Mouse (Mus musculus): ENCODE measurements at regions not wholly inside any gene's neighbourhood (a gene's known extent, or its start where the extent isn't known, plus 50 kb on each side); places are given as distances from the start of the nearest gene placed in this dataset.
"Not testable (repeated sequence)": the region's sequence is repeated elsewhere in the genome, so short reads cannot be mapped to it uniquely, and the experiment has no call there.

DNA sequence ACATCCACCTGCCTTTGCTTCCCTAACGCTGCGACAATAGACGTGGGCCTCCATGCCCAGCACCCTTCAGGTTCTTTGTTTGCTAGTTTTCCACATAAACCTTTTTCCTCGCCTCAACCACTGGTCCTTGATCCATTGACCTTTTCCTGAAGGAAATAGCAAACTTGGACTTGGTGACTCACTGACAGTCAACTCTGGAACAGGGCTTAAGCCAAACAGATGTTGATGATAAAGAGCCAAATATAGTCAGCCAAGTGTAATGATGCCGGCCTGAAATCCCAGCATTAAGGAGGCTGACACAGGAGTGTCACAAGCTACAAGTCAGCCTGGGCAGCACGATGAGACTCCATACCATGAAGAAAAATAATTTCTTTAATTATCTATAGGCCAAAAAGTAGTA, 62.9 kb upstream of the Thoc2 start:
- H3K27me3 ChIP-seq (ENCODE audit: control insufficient read depth, insufficient read depth, low read length): no peaks in the 10 kb centered on the region
- H3K27ac ChIP-seq (ENCODE audit: low read length): no peak overlapping the region
- no peak overlapping the region for H3K4me2 ChIP-seq (ENCODE audit: low read depth, low read length)
- H3K4me1 ChIP-seq (ENCODE audit: control insufficient read depth, insufficient read depth, low read length): no peaks in the 10 kb centered on the region
- H3K36me3 ChIP-seq (ENCODE audit: control insufficient read depth, insufficient read depth): no peaks in the 10 kb centered on the region
- H3K9me3 ChIP-seq (replicated peaks; ENCODE audit: control insufficient read depth, low read length): no peaks in the 10 kb centered on the region
- 58% methylated on average over 6 of the region's 6 CpGs for WGBS
- H3K9ac ChIP-seq (ENCODE audit: low read length): no peak overlapping the region
- H3K4me3 ChIP-seq (ENCODE audit: low read length): no peak overlapping the region
- no peak for ATAC-seq (replicated peaks; ENCODE audit: extremely low read depth, insufficient read depth, low FRiP score)

DNA sequence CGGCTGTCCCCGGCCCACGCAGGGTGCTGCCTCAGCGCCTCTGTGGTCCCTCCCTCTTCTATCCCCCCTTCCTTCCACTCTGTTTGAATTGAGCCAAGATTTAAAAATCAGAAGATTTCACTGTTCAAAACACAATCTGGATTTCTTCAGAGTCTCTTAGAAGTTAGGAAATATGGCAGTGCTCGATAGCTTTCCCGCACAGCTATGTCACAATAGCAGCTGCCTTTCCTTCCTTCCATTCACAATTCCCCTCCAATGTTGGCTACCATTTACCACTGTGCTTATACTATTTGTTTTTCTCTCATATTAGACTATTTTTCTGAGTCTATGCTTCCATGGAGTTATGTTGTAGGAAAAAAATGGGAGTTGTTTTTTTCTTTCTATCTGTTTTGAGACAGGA, 63.7 kb upstream of the Xiap start:
- no peak overlapping the region for H3K4me3 ChIP-seq (ENCODE audit: low read length)
- ATAC-seq (replicated peaks; ENCODE audit: extremely low read depth, insufficient read depth, low FRiP score): no peak
- no peak overlapping the region for H3K9ac ChIP-seq (ENCODE audit: low read length)
- no peaks in the 10 kb centered on the region for H3K36me3 ChIP-seq (ENCODE audit: control insufficient read depth, insufficient read depth)
- WGBS: 79% methylated on average over 2 of the region's 6 CpGs
- H3K27me3 ChIP-seq (ENCODE audit: control insufficient read depth, insufficient read depth, low read length): no peaks in the 10 kb centered on the region
- H3K9me3 ChIP-seq (replicated peaks; ENCODE audit: control insufficient read depth, low read length): no peaks in the 10 kb centered on the region
- no peak overlapping the region for H3K27ac ChIP-seq (ENCODE audit: low read length)
- H3K4me1 ChIP-seq (ENCODE audit: control insufficient read depth, insufficient read depth, low read length): no peaks in the 10 kb centered on the region
- no peak overlapping the region for H3K4me2 ChIP-seq (ENCODE audit: low read depth, low read length)

DNA sequence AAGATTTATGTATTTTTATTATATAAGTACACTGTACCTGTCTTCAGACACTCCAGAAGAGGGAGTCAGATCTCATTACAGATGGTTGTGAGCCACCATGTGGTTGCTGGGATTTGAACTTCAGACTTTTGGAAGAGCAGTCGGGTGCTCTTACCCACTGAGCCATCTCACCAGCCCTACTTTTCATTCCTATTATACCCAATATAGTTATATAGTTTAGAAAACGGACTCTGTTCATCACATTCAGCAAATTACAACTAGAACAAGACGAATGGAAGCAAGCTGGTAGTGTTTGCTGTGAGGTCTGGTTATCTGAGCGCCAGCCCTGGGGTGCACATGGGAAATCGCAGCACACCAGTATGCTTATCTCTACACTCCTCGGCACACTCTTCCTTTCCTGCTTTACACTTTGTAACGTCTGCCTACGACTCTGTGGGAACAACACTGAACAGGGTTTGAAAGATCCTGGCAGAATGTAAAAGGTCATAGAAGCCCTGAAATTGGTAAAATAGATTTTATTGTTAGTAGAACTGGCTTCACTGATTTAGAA, 58.8 kb upstream of the Xiap start:
- 45% methylated on average over 8 of the region's 8 CpGs for WGBS
- not testable (repeated sequence) for H3K27me3 ChIP-seq (ENCODE audit: control insufficient read depth, insufficient read depth, low read length); H3K4me2 ChIP-seq (ENCODE audit: low read depth, low read length); H3K36me3 ChIP-seq (ENCODE audit: control insufficient read depth, insufficient read depth); ATAC-seq (replicated peaks; ENCODE audit: extremely low read depth, insufficient read depth, low FRiP score); H3K9me3 ChIP-seq (replicated peaks; ENCODE audit: control insufficient read depth, low read length); H3K27ac ChIP-seq (ENCODE audit: low read length); H3K4me1 ChIP-seq (ENCODE audit: control insufficient read depth, insufficient read depth, low read length); H3K4me3 ChIP-seq (ENCODE audit: low read length); H3K9ac ChIP-seq (ENCODE audit: low read length)

DNA sequence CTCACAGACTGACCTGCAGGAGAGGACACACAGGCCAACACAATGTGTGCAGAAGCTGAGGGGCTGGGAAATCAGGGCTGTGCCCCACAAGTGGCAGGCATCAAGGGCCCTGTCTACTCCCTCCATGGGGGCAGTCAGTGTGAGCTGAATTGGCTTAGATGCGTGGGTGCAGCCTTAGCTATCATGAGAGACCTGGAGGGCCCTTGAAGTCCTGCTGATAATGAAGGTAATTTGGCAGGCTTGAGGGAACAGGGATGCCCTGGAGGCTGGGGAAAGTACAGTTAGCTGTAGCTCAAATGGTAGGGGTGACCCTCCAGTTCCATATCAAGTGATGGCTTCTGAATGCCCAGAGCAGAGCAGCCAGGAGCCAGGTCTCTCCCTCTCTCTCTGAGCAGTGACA, 53.9 kb upstream of the Xiap start:
- not testable (repeated sequence) for H3K4me1 ChIP-seq (ENCODE audit: control insufficient read depth, insufficient read depth, low read length); H3K4me2 ChIP-seq (ENCODE audit: low read depth, low read length); H3K9ac ChIP-seq (ENCODE audit: low read length); H3K4me3 ChIP-seq (ENCODE audit: low read length); H3K36me3 ChIP-seq (ENCODE audit: control insufficient read depth, insufficient read depth); H3K27me3 ChIP-seq (ENCODE audit: control insufficient read depth, insufficient read depth, low read length); H3K27ac ChIP-seq (ENCODE audit: low read length); H3K9me3 ChIP-seq (replicated peaks; ENCODE audit: control insufficient read depth, low read length)
- peak; percentile 91 for ATAC-seq (replicated peaks; ENCODE audit: extremely low read depth, insufficient read depth, low FRiP score)
- 44% methylated on average over 1 of the region's 1 CpGs for WGBS

DNA sequence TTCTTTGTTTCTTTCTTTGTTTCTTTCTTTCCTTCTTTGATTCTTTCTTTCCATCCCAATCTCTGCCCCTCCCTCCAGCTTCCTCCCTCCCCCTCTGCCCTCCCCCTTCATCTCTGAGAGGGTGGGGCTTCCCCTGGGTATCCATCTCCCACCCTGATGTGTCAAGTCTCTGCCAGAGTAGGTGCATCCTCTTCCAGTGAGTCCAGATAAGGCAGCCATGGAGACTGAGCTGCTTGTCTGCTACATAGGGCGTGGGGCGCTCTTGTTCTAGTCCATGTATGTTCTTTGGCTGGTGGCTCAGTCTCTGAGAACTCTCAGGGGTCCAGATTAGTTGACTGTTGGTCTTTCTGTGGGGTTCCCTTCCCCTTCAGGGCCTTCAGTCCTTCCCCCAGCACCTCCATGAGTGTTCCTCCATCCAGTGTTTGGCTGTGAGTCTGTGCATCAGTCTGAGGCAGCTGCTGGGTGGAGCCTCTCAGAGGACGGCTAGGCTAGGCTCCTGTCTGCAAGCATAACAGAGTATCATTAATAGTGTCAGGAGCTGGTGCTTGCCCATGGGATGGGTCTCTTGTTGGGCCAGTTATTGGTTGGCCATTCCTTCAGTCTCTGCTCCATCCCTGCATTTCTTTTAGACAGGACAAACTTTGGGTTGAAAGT, 52.8 kb upstream of the Xiap start:
- H3K4me2 ChIP-seq (ENCODE audit: low read depth, low read length); H3K36me3 ChIP-seq (ENCODE audit: control insufficient read depth, insufficient read depth); ATAC-seq (replicated peaks; ENCODE audit: extremely low read depth, insufficient read depth, low FRiP score); H3K4me3 ChIP-seq (ENCODE audit: low read length); H3K9me3 ChIP-seq (replicated peaks; ENCODE audit: control insufficient read depth, low read length); H3K27ac ChIP-seq (ENCODE audit: low read length); H3K9ac ChIP-seq (ENCODE audit: low read length); H3K4me1 ChIP-seq (ENCODE audit: control insufficient read depth, insufficient read depth, low read length); H3K27me3 ChIP-seq (ENCODE audit: control insufficient read depth, insufficient read depth, low read length): not testable (repeated sequence)
- WGBS: no CpG with 5 or more reads among the region's 3 CpGs
